Mouse (Mus musculus): Measurements from ENCODE around the gene Cela1. TPM values are rescaled to one million over a fixed set of nuclear protein-coding genes. Genes with fewer than 3 reads are reported as not detected.

The Cela1 gene
- polyA plus RNA-seq, 1 experiment from 2014 or later, result 22.6 TPM

DNA sequence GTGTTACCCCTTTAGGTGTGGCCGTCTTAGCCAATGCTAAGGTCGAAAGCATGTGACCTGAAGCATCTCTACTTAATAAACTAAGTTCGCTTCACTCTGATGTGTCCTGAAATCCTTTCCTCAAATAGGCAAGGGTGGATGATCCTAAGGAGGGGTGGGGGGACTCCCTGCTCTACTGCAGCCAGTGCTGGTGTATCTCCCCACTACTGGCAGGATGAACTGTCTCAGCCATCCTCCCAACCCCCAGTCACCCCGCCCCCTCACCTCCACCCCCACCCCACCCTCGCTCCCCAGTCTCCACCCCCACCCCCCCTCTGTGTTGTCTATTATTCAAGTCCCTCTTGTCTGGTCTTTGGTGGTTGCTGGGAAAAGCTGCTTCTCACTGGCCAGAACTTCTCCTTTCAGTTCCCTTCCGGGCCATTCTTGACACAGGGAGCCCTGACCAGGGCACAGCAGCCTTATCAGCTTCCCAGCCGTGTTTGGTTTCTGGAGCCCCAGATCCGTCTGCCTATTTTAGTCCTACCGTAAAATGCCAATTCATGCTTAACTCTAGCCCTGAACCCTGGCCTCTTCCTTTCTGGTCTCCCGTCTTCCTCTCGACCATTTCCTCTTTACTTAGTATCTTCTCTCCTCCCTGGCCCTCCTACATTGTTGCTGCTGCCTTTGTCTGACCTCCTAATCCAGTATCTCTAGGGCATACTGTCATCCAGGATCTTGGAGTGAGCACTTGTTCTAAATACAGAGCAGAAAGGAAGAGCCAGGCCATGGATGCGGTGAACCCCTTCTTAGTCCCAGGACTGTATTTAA lies 13.9 kb downstream of the Cela1 start:
- Histone ChIP-seq H3K79me2 (ENCODE audit: inconsistent target) (peaks cover 11% of the 10 kb centered on the region), H3K4me3 (ENCODE audit: inconsistent target) (no peak overlapping the region), H3K36me3 (ENCODE audit: inconsistent target) (no peaks in the 10 kb centered on the region), H3K27ac (peak overlapping the region; percentile 86)
- WGBS (ENCODE audit: missing documents), result 8% methylated on average over 10 of the region's 12 CpGs

DNA sequence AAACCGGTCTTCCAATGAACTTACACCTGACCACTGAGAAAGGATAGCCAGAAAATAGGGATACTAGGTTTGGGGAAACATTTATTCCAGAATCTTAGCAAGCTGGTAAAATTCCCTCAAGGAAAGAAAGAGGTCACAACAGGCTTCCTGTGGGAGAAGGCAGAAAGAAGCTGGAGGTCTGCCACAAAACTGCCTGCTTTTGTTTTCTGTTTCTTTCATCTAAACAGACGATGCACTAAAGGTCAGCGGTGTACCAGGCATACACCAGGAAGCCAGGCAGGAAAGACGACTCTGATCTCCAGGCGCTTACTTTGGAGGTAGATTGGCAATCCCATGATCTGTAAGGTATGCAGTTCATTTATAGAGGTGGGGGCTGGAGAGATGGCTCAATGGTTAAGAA lies 16.9 kb downstream of the Cela1 start:
- Histone ChIP-seq H3K36me3 (ENCODE audit: inconsistent target) (no peaks in the 10 kb centered on the region), H3K27ac (no peak overlapping the region), H3K4me3 (ENCODE audit: inconsistent target) (no peak overlapping the region), H3K79me2 (ENCODE audit: inconsistent target) (peaks cover 32% of the 10 kb centered on the region)
- WGBS (ENCODE audit: missing documents), result 89% methylated on average over 5 of the region's 5 CpGs

DNA sequence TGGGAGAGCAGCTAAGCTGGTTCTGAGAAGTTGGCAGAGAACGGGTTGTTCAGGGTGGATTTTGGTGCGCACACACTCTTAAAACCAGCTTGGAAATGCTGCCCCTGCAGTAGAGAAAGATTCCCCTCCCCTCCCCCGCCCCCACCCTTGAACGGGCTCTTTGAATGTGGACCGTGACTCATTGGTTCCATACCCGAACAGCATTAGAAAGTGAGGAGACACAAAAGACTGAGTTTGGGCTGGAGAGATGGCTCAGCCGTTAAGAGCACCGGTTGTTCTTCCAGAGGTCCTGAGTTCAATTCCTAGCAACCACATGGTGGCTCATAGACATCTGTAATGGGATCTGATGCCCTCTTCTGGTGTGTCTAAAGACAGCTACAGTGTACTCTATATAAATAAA lies 17.7 kb downstream of the Cela1 start:
- Histone ChIP-seq H3K36me3 (ENCODE audit: inconsistent target) (no peaks in the 10 kb centered on the region), H3K27ac (no peak overlapping the region), H3K79me2 (ENCODE audit: inconsistent target) (peaks cover 40% of the 10 kb centered on the region), H3K4me3 (ENCODE audit: inconsistent target) (no peak overlapping the region)
- 67% methylated on average over 8 of the region's 8 CpGs for WGBS (ENCODE audit: missing documents)

DNA sequence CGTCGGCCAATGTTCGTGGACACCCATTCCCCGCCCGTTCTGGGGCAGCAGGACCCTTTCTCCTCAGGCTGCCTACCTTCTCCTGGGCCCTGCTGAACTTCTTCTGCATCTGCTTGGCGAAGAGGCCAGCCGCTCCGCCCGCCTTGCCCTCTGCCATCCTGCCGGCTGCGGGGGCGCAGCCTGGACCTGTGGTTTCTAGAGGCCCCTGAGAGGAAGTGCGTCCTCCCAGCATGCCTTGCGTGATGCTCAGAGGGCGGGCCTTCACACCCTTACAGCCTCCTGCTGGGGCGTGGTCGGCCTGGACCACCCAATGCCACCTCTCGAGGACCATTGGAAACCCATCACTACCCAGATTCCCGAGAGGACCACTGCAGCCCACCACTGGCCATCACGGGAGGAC lies 18.4 kb downstream of the Cela1 start, which contains the start of gene Bin2:
Gene Bin2 (minus strand): TSS at position 217 of the 400 bp plus-strand sequence.
- WGBS (ENCODE audit: missing documents), result 1% methylated on average over 20 of the region's 20 CpGs
- Histone ChIP-seq H3K27ac (peak within 1 kb of the TSS; percentile 68), H3K4me3 (ENCODE audit: inconsistent target) (peak within 1 kb of the TSS; percentile 71), H3K36me3 (ENCODE audit: inconsistent target) (no peaks in the 10 kb centered on the region), H3K79me2 (ENCODE audit: inconsistent target) (peaks cover 47% of the 10 kb centered on the region)

DNA sequence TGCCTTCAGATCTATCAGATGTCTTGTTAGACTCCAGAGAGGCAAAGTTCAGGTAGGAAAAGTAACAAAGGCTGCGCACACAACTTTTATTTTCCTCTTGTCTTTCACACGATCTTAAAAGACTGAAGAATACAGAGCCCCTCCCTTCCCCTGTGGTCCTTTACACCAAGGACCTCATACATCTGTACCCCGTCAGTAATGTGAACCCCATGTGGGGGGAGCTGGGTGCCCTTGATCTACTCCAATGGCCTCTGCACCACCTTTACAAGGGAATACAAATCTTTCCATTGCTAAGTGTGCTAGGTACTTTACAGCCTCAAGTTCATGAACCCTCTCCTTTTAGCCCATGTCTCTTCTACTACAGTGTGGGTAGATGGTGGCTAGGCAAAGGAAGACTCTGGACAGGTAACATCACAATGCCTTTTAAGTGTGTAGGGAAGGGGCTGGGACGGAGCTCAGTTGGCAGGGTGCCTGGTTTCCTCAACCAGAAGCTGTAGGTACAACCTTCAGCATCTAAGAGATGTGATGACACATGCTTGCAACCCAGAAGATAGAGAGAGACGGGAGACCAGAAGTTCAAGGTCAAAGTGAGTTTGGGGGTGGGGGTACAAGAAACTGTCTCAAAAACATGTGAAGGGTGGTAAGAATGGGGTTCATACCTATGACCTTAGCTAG lies 19.7 kb downstream of the Cela1 start:
- H3K27ac ChIP-seq, result 0 out of 2 replicates have a peak overlapping the region, but pooled peaks have one; percentile 68
- WGBS (ENCODE audit: missing documents), result 32% methylated on average over 5 of the region's 5 CpGs

DNA sequence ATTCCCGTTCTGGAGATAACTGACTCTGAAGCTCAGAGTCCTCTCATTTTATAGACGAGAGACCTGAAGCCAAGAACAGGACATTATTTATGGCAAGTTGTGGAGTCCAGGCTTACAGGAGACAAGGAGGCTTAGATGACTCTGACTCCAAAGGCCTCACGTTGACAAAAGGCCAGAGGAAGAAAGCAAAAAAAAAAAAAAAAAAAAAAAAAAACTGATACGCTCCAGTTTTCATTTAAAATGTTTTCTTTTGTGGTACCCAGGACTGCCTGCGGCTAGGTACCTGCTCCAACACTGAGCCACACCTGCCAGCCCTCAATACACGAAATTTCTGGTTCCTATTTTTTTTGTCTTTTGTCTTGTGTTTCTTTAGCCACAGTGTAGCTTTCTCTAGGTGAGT lies 20.3 kb downstream of the Cela1 start:
- WGBS (ENCODE audit: missing documents), result 11% methylated on average over 6 of the region's 6 CpGs
- Histone ChIP-seq H3K4me3 (ENCODE audit: inconsistent target) (peak overlapping the region; percentile 7; the same call in 1 of the 2 replicates), H3K79me2 (ENCODE audit: inconsistent target) (peaks cover 66% of the 10 kb centered on the region), H3K36me3 (ENCODE audit: inconsistent target) (no peaks in the 10 kb centered on the region), H3K27ac (peak overlapping the region; percentile 59)

More for the DNA sequence above, 19.7 kb downstream of the Cela1 start:
- H3K79me2 ChIP-seq (ENCODE audit: inconsistent target), result peaks cover 60% of the 10 kb centered on the region
- peak overlapping the region; percentile 71 for H3K4me3 ChIP-seq (ENCODE audit: inconsistent target)
- no peaks in the 10 kb centered on the region for H3K36me3 ChIP-seq (ENCODE audit: inconsistent target)

DNA sequence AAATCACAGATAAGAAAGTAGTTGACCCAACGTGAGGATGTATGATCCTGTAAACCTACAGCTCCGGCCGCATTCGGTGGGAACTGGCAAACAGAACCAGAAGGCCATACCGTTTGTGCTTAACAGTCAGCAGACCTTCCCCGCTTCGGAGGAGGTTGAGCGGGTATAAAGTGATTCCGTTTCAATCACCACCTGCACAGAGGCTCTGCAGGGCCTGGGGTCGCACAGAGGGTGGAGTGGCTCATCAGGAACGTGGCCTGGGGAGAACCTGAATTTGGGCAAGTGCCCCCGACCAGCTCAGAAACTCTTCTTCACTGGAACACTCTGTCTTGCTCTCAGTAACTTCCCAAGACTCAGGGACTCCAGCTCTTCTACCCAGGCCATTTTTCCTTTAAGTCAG lies 20.9 kb downstream of the Cela1 start:
- Histone ChIP-seq H3K4me3 (ENCODE audit: inconsistent target) (peak overlapping the region; percentile 7; the same call in 1 of the 2 replicates), H3K27ac (peak overlapping the region; percentile 59), H3K79me2 (ENCODE audit: inconsistent target) (peaks cover 72% of the 10 kb centered on the region), H3K36me3 (ENCODE audit: inconsistent target) (peaks cover 4% of the 10 kb centered on the region; the same call in 1 of the 2 replicates)
- 5% methylated on average over 12 of the region's 12 CpGs for WGBS (ENCODE audit: missing documents)

DNA sequence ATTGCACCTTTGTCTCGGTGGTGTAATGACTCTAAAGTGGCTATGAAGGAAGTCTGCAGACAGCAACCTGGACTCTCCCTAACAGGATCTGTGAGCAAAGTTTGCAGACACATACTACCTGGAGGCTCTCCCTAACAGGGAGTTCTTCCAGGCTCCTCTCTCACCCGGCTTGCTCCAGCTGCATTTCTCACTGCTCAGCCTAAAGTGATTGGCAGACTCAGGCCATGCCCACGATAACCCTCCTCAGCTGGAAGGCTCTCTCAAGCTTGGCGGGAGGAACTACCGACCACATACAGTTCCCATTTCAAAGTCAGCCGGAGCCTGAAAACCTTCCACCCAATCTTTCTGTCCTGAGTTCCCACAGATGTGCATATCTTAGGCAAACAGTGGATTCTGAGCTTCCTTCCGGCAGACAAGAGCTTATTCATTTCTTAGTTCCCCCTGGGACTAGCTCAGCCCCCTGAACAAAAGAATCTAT lies 21.5 kb downstream of the Cela1 start:
- under 1% methylated on average over 7 of the region's 7 CpGs for WGBS (ENCODE audit: missing documents)
- Histone ChIP-seq H3K27ac (peak overlapping the region; percentile 59), H3K79me2 (ENCODE audit: inconsistent target) (peaks cover 78% of the 10 kb centered on the region), H3K4me3 (ENCODE audit: inconsistent target) (peak overlapping the region; percentile 7; the same call in 1 of the 2 replicates), H3K36me3 (ENCODE audit: inconsistent target) (peaks cover 10% of the 10 kb centered on the region; the same call in 1 of the 2 replicates)

DNA sequence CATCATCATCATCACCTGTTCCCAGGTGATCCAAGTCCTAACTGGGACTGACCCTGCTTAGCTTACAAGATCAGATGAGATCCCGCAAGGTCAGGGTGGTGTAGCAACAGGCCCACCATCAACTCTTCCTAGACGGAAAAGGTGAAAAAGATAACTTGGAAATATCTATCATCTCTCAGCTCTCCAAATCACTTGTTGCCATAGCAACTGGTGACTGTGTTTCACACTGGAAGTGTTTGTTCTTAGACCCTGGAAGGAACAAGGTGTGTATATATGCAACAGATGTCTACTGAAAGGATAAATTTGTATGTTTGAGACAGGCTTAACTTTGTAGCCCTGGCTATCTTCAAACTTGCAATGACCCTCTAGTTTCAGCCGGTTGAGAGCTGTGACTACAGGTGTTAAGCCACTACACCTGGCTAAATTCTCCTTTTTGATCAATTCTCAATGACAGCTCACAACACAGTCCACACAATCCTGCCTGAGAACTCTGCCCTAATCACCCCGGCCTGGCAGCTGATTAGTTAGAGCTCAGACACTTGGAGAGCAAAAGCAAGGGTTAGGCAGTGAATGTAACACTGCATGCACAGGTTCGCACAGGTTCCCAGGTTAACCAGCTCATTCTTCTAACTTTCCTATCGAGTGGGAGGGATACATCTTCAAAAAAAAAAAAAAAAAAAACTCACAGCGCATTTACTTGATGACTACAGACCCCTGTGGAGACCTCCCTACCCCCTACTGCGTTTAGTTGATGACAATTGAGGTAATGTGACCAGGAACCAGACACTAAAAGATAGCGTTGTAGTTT lies 22.1 kb downstream of the Cela1 start:
- Histone ChIP-seq H3K4me3 (ENCODE audit: inconsistent target) (no peak overlapping the region; the same call in 1 of the 2 replicates), H3K36me3 (ENCODE audit: inconsistent target) (peaks cover 16% of the 10 kb centered on the region; the same call in 1 of the 2 replicates), H3K27ac (peak overlapping the region; percentile 59), H3K79me2 (ENCODE audit: inconsistent target) (peaks cover 84% of the 10 kb centered on the region)
- WGBS (ENCODE audit: missing documents), result 27% methylated on average over 9 of the region's 9 CpGs

DNA sequence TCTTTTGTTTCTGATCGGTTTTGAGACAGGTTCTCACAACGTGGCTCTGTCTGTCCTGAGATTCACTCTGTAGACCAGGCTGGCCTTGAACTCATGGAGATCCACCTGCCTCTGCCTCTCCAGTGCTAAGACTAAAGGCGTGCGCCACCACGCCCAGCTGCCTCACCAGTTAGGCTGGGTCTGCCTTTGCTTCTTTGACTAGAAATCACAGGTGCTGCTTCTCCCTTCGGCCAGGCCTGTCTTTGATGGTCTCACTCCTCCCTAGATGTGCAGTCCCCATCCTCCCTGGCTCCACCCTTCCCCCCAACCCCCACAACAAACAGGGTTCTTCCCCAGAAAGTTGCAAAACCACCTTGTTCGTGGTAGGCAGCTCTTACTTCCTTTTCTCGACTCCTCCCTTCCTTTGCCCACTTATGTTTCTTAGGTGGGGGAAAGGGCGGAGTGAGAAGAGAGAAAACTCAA lies 22.9 kb downstream of the Cela1 start:
- Histone ChIP-seq H3K36me3 (ENCODE audit: inconsistent target) (peaks cover 16% of the 10 kb centered on the region; the same call in 1 of the 2 replicates), H3K4me3 (ENCODE audit: inconsistent target) (no peak overlapping the region), H3K27ac (no peak overlapping the region), H3K79me2 (ENCODE audit: inconsistent target) (peaks cover 92% of the 10 kb centered on the region)
- 32% methylated on average over 9 of the region's 9 CpGs for WGBS (ENCODE audit: missing documents)

DNA sequence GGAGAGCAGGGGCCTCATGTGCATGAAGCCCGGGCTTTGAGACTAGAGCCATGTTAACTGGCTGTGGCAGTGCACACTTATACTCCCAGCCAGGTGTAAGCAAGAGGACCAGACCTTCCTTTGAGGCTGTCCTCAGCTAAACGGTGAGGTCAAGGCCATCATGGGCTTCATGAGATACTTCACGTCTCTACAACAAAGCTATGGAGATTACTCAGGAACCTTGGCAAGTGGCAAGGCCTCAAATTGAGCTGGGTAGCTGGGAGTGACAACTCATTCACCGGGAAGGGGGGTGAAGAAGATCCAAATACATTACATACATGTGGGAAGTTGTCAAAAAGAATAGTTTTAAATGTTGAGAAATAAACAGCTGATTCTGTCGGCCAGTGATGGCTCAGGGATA lies 26.9 kb downstream of the Cela1 start:
- no peak overlapping the region for H3K27ac ChIP-seq
- 93% methylated on average over 5 of the region's 5 CpGs for WGBS (ENCODE audit: missing documents)
- peaks cover 69% of the 10 kb centered on the region for H3K79me2 ChIP-seq (ENCODE audit: inconsistent target)
- H3K4me3 ChIP-seq (ENCODE audit: inconsistent target), result no peak overlapping the region
- H3K36me3 ChIP-seq (ENCODE audit: inconsistent target), result peaks cover 44% of the 10 kb centered on the region

DNA sequence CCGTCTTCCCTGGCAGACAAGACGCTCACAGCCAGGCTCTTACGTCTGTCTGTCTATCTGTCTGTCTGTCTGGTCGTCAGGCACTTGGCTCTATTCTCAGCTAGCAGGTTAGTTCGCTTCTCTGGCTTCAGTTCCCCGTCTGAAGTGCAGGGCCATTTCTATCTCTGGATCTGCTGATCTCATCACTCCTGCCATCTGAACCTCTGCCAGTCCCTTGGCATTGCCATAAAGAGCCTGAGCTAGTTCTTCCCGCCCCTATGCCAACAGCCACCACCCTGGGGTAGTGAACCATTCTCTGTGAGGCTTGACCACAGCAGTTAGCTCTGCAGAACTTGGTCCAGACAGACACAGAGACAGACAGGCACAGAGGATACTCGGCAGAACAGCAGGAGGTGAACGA lies 27.4 kb downstream of the Cela1 start:
- peaks cover 64% of the 10 kb centered on the region for H3K79me2 ChIP-seq (ENCODE audit: inconsistent target)
- H3K36me3 ChIP-seq (ENCODE audit: inconsistent target), result peaks cover 46% of the 10 kb centered on the region
- 79% methylated on average over 9 of the region's 9 CpGs for WGBS (ENCODE audit: missing documents)
- H3K27ac ChIP-seq, result no peak overlapping the region
- H3K4me3 ChIP-seq (ENCODE audit: inconsistent target), result no peak overlapping the region

DNA sequence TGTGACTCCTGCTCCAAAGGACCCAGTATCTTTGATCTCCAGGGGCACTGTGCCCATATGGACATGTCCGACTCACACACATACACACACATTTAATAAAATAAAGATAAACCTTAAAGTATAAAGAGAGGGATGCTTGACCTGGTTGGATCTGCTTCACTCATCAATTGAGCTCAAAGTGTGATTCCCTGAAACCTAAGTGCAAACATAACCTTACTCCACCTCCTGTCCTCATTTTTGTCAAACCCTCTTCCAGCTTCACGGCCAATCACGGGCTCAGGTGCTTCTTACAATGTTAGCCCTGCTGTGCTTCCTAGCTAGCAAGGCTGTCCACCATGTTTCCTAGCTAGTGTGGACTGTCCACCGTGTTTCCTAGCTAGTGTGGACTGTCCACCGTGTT lies 32.5 kb downstream of the Cela1 start:
- peaks cover 71% of the 10 kb centered on the region for H3K36me3 ChIP-seq (ENCODE audit: inconsistent target)
- H3K27ac ChIP-seq, result no peak overlapping the region
- H3K4me3 ChIP-seq (ENCODE audit: inconsistent target), result no peak overlapping the region
- WGBS (ENCODE audit: missing documents), result 98% methylated on average over 5 of the region's 5 CpGs
- H3K79me2 ChIP-seq (ENCODE audit: inconsistent target), result peaks cover 13% of the 10 kb centered on the region; the same call in 1 of the 2 replicates

DNA sequence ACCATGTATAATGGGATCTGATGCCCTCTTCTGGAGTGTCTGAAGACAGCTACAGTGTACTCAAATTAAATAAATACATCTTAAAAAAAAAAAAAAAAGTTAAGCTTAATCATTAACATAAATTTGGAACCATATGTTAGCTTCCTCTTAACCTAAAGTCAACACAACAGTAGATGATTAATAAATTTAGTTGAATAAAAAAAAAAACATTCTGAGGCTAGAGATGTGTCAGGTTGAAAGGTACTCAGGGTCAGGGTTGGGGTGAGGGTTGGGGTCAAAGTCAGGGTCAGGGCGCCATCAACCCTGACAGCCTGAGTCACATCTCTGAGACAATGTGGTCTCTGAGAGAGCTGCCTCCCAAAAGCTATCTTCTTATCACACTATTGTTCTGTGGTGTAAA lies 33.5 kb downstream of the Cela1 start:
- 100% methylated on average over 1 of the region's 1 CpGs for WGBS (ENCODE audit: missing documents)

More for the DNA sequence above, 33.5 kb downstream of the Cela1 start:
- no peak overlapping the region for H3K4me3 ChIP-seq (ENCODE audit: inconsistent target)
- H3K27ac ChIP-seq, result no peak overlapping the region
- H3K79me2 ChIP-seq (ENCODE audit: inconsistent target), result peaks cover 4% of the 10 kb centered on the region; the same call in 1 of the 2 replicates
- H3K36me3 ChIP-seq (ENCODE audit: inconsistent target), result peaks cover 80% of the 10 kb centered on the region

Data from macrophage (primary cell).